8 mouse cellular contexts compared by ENCODE assay signal in the genomic region with DNA sequence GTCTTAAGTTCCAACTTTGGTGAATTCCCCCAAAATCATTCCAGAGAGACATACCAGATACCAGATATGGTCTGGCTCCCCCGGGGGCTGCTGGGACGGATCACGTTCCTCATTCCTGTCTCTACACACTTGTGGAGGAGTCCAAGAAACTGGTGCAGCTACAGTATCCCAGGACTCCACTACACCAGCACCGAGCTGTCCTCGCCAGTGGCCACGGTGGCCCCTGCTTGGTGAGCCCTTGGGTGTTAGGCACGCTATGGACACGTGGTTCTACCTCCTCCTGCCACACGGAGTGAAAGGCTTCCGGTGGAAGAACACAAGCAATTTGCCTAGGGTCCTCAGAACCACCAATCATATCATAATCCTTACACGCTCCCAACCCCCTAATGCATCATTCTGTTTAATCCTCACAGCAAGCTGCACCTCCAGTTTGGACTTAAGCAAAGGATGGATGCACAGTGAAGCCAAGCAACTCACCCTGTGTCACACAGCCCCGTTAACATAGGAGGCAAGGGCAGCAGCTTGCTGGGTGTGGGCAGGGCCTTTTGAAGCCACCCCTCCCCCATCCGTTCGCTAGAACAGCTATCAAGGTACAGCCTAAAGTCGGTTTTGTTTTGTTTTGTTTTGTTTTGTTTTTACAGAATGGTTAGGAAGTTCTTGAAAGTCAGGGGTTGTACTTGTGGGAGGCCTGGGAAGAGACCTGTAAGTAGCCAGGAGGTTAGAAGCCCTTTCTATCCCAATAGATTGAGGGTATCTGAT. TPM values are rescaled to one million over a fixed set of nuclear protein-coding genes. Genes with fewer than 3 reads are reported as not detected.
A peak's percentile ranks its signal among the peaks of the same experiment; 100 is the strongest.
DNase-seq lines count a peak whose midpoint lies in the region; ATAC-seq lines count a peak whose summit lies in the region.

No protein-coding gene starts in this region.

- no peak overlapping the region for H3K9ac ChIP-seq in embryonic facial prominence, embryonic 12.5 days
- H3K9ac ChIP-seq in intestine, embryonic 14.5 days (ENCODE audit: low read length), result 0 out of 2 replicates have a peak overlapping the region, but pooled peaks have one; percentile 10

- H3K4me1 ChIP-seq in embryonic facial prominence, embryonic 12.5 days, result peaks cover 73% of the 10 kb centered on the region
- peaks cover 28% of the 10 kb centered on the region for H3K4me1 ChIP-seq in intestine, embryonic 14.5 days (replicated peaks; ENCODE audit: control insufficient read depth, insufficient read depth, low read length)

- intact Hi-C loops in left cerebral cortex, postnatal 10 days (cut with DNase I), result no loop called here

- H3K27ac ChIP-seq in embryonic facial prominence, embryonic 12.5 days, result peak overlapping the region; percentile 97
- peak overlapping the region; percentile 0; the same call in 1 of the 2 replicates for H3K27ac ChIP-seq in intestine, embryonic 14.5 days (ENCODE audit: low read depth)

- WGBS in embryonic facial prominence, embryonic 12.5 days, result 21% methylated on average over 15 of the region's 15 CpGs
- WGBS in intestine, embryonic 14.5 days, result 40% methylated on average over 15 of the region's 15 CpGs

- H3K36me3 ChIP-seq in embryonic facial prominence, embryonic 12.5 days, result no peaks in the 10 kb centered on the region
- no peaks in the 10 kb centered on the region for H3K36me3 ChIP-seq in intestine, embryonic 14.5 days (ENCODE audit: control insufficient read depth, insufficient read depth, low read length)

- ATAC-seq in embryonic facial prominence, embryonic 12.5 days (ENCODE audit: insufficient number of reproducible peaks, insufficient read depth, low FRiP score, low TSS enrichment), result peak; percentile 7; the same call in 1 of the 2 replicates
- ATAC-seq in intestine, embryonic 14.5 days (replicated peaks; ENCODE audit: low FRiP score, low TSS enrichment, low read depth), result no peak

- DNase-seq in kidney, postnatal 10 days, result peak; percentile 38
- no peak for DNase-seq in kidney, adult 8-10 months
- DNase-seq in intestine, embryonic 14.5 days (ENCODE audit: low spot score), result no peak
- DNase-seq in naive thymus-derived CD4-positive, alpha-beta T cell, adult 2 months (ENCODE audit: low read depth), result peak; percentile 65
- DNase-seq in adrenal gland, adult 18-20 months (ENCODE audit: low spot score in 2 of 2), result no peak
- DNase-seq in left cerebral cortex, postnatal 10 days (ENCODE audit: extremely low spot score in 1 of 2, low spot score in 2 of 2), result no peak
- no peak for DNase-seq in right cerebral cortex, postnatal 14 days

- H3K27me3 ChIP-seq in embryonic facial prominence, embryonic 12.5 days, result no peaks in the 10 kb centered on the region
- no peaks in the 10 kb centered on the region for H3K27me3 ChIP-seq in intestine, embryonic 14.5 days (replicated peaks; ENCODE audit: control insufficient read depth, insufficient read depth, low read length)

- no peaks in the 10 kb centered on the region for H3K9me3 ChIP-seq in embryonic facial prominence, embryonic 12.5 days
- H3K9me3 ChIP-seq in intestine, embryonic 14.5 days (ENCODE audit: control insufficient read depth, low read length), result no peaks in the 10 kb centered on the region

- peak overlapping the region; percentile 17 for H3K4me3 ChIP-seq in embryonic facial prominence, embryonic 12.5 days
- peak overlapping the region; percentile 10; the same call in 1 of the 2 replicates for H3K4me3 ChIP-seq in intestine, embryonic 14.5 days (ENCODE audit: low read depth, low read length)

- peak overlapping the region; percentile 58 for H3K4me2 ChIP-seq in embryonic facial prominence, embryonic 12.5 days (replicated peaks)
- H3K4me2 ChIP-seq in intestine, embryonic 14.5 days (ENCODE audit: low read length), result peak overlapping the region; percentile 47

RNA-seq across cellular contexts. Expression of a gene that starts 2.2 kb away (rescaled TPM):
- 11.8 and 13.9 TPM in 2 replicates for polyA plus RNA-seq in embryonic facial prominence, embryonic 12.5 days (2016; fragmentation: Nextera tagmentation; extraction: Ambion mirVana)
- polyA plus RNA-seq in intestine, embryonic 14.5 days (2014; fragmentation: Nextera tagmentation; extraction: Ambion mirVana), result 1.3 and 1.7 TPM in 2 replicates
- 1 to 10 TPM in 1 of 2 experiments, under 1 TPM in 1; 0.53 to 2.2 TPM for total RNA-seq in adrenal gland, adult 18-20 months (2021)
- 1 to 10 TPM; 1.0 to 1.3 TPM for total RNA-seq in left cerebral cortex, postnatal 10 days (2021)

RNA-seq across cellular contexts. Expression of a gene that starts 32.3 kb away (rescaled TPM):
- polyA plus RNA-seq in embryonic facial prominence, embryonic 12.5 days (2016; fragmentation: Nextera tagmentation; extraction: Ambion mirVana), result 32.9 TPM in 2 replicates
- 16.7 and 24.1 TPM in 2 replicates for polyA plus RNA-seq in intestine, embryonic 14.5 days (2014; fragmentation: Nextera tagmentation; extraction: Ambion mirVana)
- total RNA-seq in adrenal gland, adult 18-20 months (2021), result 100 to 1,000 TPM; 170 to 250 TPM
- total RNA-seq in left cerebral cortex, postnatal 10 days (2021), result 10 to 100 TPM; 29.9 to 30.9 TPM

RNA-seq across cellular contexts. Expression of a gene that starts 38.1 kb away (rescaled TPM):
- not detected in 2 replicates for polyA plus RNA-seq in embryonic facial prominence, embryonic 12.5 days (2016; fragmentation: Nextera tagmentation; extraction: Ambion mirVana)
- 1.1 and 1.6 TPM in 2 replicates for polyA plus RNA-seq in intestine, embryonic 14.5 days (2014; fragmentation: Nextera tagmentation; extraction: Ambion mirVana)
- not detected for total RNA-seq in adrenal gland, adult 18-20 months (2021)
- not detected for total RNA-seq in left cerebral cortex, postnatal 10 days (2021)

Comparison
In these comparisons a context has a peak if more than half of its experiments do, and no peak if none do; other contexts are left out.
1. DNase-seq: peak in kidney, postnatal 10 days (single experiment) and naive thymus-derived CD4-positive, alpha-beta T cell, adult 2 months (single experiment); none in kidney, adult 8-10 months (0 of 2), intestine, embryonic 14.5 days (single experiment), adrenal gland, adult 18-20 months (0 of 2), left cerebral cortex, postnatal 10 days (0 of 2) and right cerebral cortex, postnatal 14 days (single experiment).
2. RNA of a gene that starts 32.3 kb away (total RNA-seq): 170 to 250 TPM in adrenal gland, adult 18-20 months; 29.9 to 30.9 TPM in left cerebral cortex, postnatal 10 days; every median in the first group is over 4 times any median in the second.